Comparison of ENCODE assay signal across 18 mouse cellular contexts in genomic region chr6:104939134-104939533, GRCm38 (mm10).
A peak's percentile ranks its signal among the peaks of the same experiment; 100 is the strongest.
DNase-seq lines count a peak whose midpoint lies in the region; TF ChIP-seq lines count a peak whose summit lies in the region.
"Had no signal": no experiment of that assay in that cellular context is flagged by ENCODE, and none has a peak within 500 bp of the region (broad histone marks: within the 10 kb centered on the region; RNA-seq: fewer than 3 reads in every experiment).

No protein-coding gene starts in this region.

- no peaks in the 10 kb centered on the region for H3K9me3 ChIP-seq in ES-E14 (ENCODE audit: control insufficient read depth, insufficient read depth, low read depth, low read length)
- H3K9me3 ChIP-seq: megakaryocyte, embryonic 14.5 days had no signal

- H3K27ac ChIP-seq in left cerebral cortex, adult 2 months, result no peak overlapping the region
- H3K27ac ChIP-seq in ES-E14 (ENCODE audit: insufficient read depth, low read depth, low read length, poor library complexity, severe bottlenecking), result no peak overlapping the region
- H3K27ac ChIP-seq: liver, embryonic 14.5 days had no signal

- peak; percentile 5 for DNase-seq in cerebellum, adult 11 months
- DNase-seq in cerebellum, postnatal 4 days (ENCODE audit: low spot score in 2 of 2), result no peak
- DNase-seq in left cerebral cortex, adult 2 months (ENCODE audit: extremely low spot score in 1 of 2, low spot score in 2 of 2), result no peak
- no peak for DNase-seq in left cerebral cortex, postnatal 25 days (ENCODE audit: low spot score in 2 of 2)
- DNase-seq in ES-E14 (ENCODE audit: low read depth, low spot score), result peak; percentile 16
- peak; percentile 18 for DNase-seq in cerebellum, adult 9-10 months
- no peak for DNase-seq in gastrocnemius, postnatal 4 days (ENCODE audit: low spot score in 2 of 2)
- no peak for DNase-seq in natural killer cell, adult 2 months (ENCODE audit: low spot score in 2 of 2)
- DNase-seq: adrenal gland, postnatal 10 days; embryo, embryonic 11 days; forebrain, postnatal 0 days; heart, postnatal 10 days; layer of hippocampus, adult 9-11 months; lung, postnatal 10 days; thymus, postnatal 36 days had no signal

- no peak overlapping the region for H3K4me3 ChIP-seq in left cerebral cortex, adult 2 months
- no peak overlapping the region for H3K4me3 ChIP-seq in ES-E14 (ENCODE audit: insufficient read depth in 1 of 2, low read depth in 1 of 2, low read length in 2 of 2, poor library complexity in 1 of 2, severe bottlenecking in 1 of 2)
- H3K4me3 ChIP-seq: erythroblast, embryonic 14.5 days; megakaryocyte, embryonic 14.5 days had no signal

- no peaks in the 10 kb centered on the region for H3K36me3 ChIP-seq in ES-E14 (ENCODE audit: control insufficient read depth, insufficient read depth, low read length, poor library complexity, severe bottlenecking)

- in situ Hi-C loops in ES-E14 (cut with MboI; ENCODE audit: low sequenced_read_pairs in 2 of 2, unreplicated experiment in 2 of 2), result no loop called here

- no peaks in the 10 kb centered on the region for H3K4me1 ChIP-seq in ES-E14 (ENCODE audit: control insufficient read depth in 2 of 2, insufficient read depth in 2 of 2, low read length in 2 of 2, poor library complexity in 1 of 2)
- H3K4me1 ChIP-seq: megakaryocyte, embryonic 14.5 days had no signal

- intact Hi-C loops in left cerebral cortex, adult 2 months (cut with DNase I), result loop anchor here (10.0 kb wide), 2 partner anchors 914 to 1106 kb away; no protein-coding TSS in a partner anchor
- intact Hi-C loops in left cerebral cortex, postnatal 25 days (cut with DNase I), result no loop called here

- TF ChIP-seq CTCF in left cerebral cortex, adult 2 months (IDR thresholded peaks at IDR 0.05), result peak; percentile 15

- no peak overlapping the region for H3K9ac ChIP-seq in ES-E14 (ENCODE audit: insufficient read depth, low read depth, low read length, poor library complexity, severe bottlenecking)
- H3K9ac ChIP-seq: forebrain, postnatal 0 days; liver, embryonic 14.5 days had no signal

TF ChIP-seq in ES-E14, 5 proteins besides CTCF, POLR2A, EP300 and RAD21:
- TF ChIP-seq HCFC1 (IDR thresholded peaks at IDR 0.05; ENCODE audit: borderline replicate concordance, insufficient read depth, low read length), result no peak
- no peak for TF ChIP-seq MAFK (IDR thresholded peaks at IDR 0.05; ENCODE audit: insufficient read depth, low read depth, low read length)
- TF ChIP-seq ZC3H11A (IDR thresholded peaks at IDR 0.05; ENCODE audit: borderline replicate concordance, low read depth, low read length), result no peak
- no peak for TF ChIP-seq ZNF384 (IDR thresholded peaks at IDR 0.05; ENCODE audit: low read depth, low read length)
- TF ChIP-seq CHD2 (IDR thresholded peaks at IDR 0.05; ENCODE audit: low read depth, low read length), result no peak

Comparison
In these comparisons a context has a peak if more than half of its experiments do, and no peak if none do; other contexts are left out.
1. DNase-seq: peak in cerebellum, adult 11 months (single experiment), ES-E14 (single experiment) and cerebellum, adult 9-10 months (single experiment); none in cerebellum, postnatal 4 days (0 of 2), left cerebral cortex, adult 2 months (0 of 2), left cerebral cortex, postnatal 25 days (0 of 2), gastrocnemius, postnatal 4 days (0 of 2) and natural killer cell, adult 2 months (0 of 2).